Mouse (Mus musculus) cerebellum, adult 2 months (tissue): ENCODE measurements around the gene Rpl23a. TPM values are rescaled to one million over a fixed set of nuclear protein-coding genes. Genes with fewer than 3 reads are reported as not detected.

Source experiments
- DNase-seq, 2 experiments: peaks; one replicate each; pipeline ENCODE4 v3.0.0; 2021
- H3K27ac ChIP-seq: fragments of 200-500 bp; 2 replicates; pipeline ENCODE4 v1.5.1; 2012; ENCODE audit warnings: low read length, control low read depth, inconsistent platforms; ENCODE audit not compliant: insufficient read depth
- H3K27me3 ChIP-seq: fragments of 200-500 bp; 2 replicates; pipeline ENCODE4 v1.6.1; 2012; ENCODE audit warnings: inconsistent platforms, mild to moderate bottlenecking, low read length, moderate library complexity; ENCODE audit not compliant: control insufficient read depth, insufficient read depth
- H3K4me1 ChIP-seq: fragments of 200-500 bp; 2 replicates; pipeline ENCODE4 v1.6.1; 2011; ENCODE audit warnings: low read length; ENCODE audit not compliant: control insufficient read depth, insufficient read depth
- H3K4me3 ChIP-seq: fragments of 200-500 bp; replicated peaks from 2 replicates; pipeline ENCODE3; 2011; ENCODE audit warnings: mild to moderate bottlenecking, low read depth, low read length, control low read depth; ENCODE audit not compliant: insufficient read depth
- CTCF ChIP-seq: fragments of 200-500 bp; IDR thresholded peaks from 2 replicates; pipeline ENCODE4 v1.5.1; 2011; ENCODE audit warnings: low read depth, mild to moderate bottlenecking, control low read depth, low read length, moderate library complexity, borderline replicate concordance; ENCODE audit not compliant: insufficient read depth
- POLR2A ChIP-seq: fragments of 200-500 bp; IDR thresholded peaks from 2 replicates; pipeline ENCODE4 v1.6.1; 2011; ENCODE audit warnings: low read length, control low read depth, borderline replicate concordance; ENCODE audit not compliant: insufficient read depth
- WGBS: fragments of 180-500 bp; shearing (Covaris S2); methylation state at CpG from one replicate; pipeline ENCODE4 v1.1.7; 2018; 5-methylcytosine and 5-hydroxymethylcytosine counted together
- polyA plus RNA-seq: library from polyadenylated mRNA; depleted of rRNA; stranded (reverse); fragments of >200 nt; gene quantifications from 2 replicates; pipeline ENCODE4 v1.2.3, GENCODE M21; 2012

The Rpl23a gene
- polyA plus RNA-seq, 1 experiment: 1,182 TPM

DNA sequence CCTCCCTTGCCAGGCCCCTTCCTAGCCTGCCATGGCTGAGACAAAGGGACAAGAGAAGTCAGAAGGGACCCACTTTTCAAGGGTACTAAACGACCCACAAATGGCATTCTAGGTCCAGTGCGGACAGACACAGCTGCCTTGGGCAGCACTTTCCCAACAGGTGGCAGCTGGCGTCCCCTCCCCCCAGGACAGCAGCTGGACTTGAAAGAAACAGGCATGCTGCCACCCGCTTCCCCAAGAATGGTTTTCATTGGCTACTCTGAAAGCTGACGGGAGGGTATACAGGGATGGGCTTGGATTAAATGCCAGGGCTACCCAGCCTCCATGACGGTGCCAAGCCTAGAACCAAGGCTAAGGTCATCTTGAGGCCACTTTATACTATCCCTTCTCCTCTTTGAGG lies 20.9 kb downstream of the Rpl23a start:
- H3K27me3 ChIP-seq: no peaks in the 10 kb centered on the region
- WGBS: 40% methylated on average over 6 of the region's 6 CpGs
- H3K4me3 ChIP-seq: no peak overlapping the region
- no peak for DNase-seq
- peaks cover 1% of the 10 kb centered on the region; the same call in 1 of the 2 replicates for H3K4me1 ChIP-seq
- H3K27ac ChIP-seq: no peak overlapping the region
- TF ChIP-seq POLR2A: no peak
- TF ChIP-seq CTCF: no peak

DNA sequence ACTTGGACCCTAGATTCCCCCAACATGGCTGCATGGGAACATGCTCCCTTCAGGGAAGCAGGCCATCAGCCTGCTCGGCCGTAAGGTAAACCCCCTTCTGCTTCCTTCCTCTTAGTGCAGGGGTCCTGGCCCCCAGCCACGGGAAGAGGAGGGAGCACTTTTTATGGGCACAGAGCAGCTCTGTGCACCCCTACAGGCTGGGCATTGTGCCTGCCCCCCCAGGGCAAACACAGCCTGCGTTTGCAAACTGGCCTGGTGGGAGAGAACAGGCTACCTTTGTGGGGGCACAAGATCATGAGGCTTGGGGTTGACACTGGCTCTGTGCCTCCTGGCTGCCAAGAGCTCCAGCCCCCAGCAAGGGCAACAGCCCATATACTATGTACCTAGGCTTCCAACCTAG lies 21.4 kb downstream of the Rpl23a start:
- Histone ChIP-seq H3K4me1 (no peaks in the 10 kb centered on the region; the same call in 1 of the 2 replicates), H3K27ac (no peak overlapping the region), H3K4me3 (no peak overlapping the region), H3K27me3 (no peaks in the 10 kb centered on the region)
- WGBS: 3% methylated on average over 4 of the region's 4 CpGs
- TF ChIP-seq CTCF (no peak), POLR2A (no peak)
- no peak for DNase-seq

DNA sequence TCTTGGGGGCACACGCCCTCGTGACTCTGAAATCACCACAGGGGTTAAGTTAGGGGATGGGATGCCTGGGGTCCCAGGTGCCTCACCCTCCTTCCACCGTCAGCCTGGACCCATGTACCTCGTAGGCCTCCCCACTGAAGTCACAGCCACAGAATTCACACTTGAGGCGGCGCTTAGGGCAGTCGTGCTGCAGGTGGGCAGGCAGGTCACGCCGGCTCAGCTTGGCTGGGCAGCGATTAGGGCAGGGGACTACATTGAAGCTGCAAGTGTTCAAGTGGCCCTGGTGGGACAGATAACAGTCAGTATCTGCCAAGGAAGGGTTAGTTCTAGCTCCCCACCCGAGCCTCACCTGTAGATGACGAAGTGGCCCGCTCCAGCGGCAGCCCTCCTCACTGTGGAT lies 22.2 kb downstream of the Rpl23a start:
- no peak overlapping the region for H3K27ac ChIP-seq
- DNase-seq: no peak
- WGBS: 86% methylated on average over 14 of the region's 14 CpGs

DNA sequence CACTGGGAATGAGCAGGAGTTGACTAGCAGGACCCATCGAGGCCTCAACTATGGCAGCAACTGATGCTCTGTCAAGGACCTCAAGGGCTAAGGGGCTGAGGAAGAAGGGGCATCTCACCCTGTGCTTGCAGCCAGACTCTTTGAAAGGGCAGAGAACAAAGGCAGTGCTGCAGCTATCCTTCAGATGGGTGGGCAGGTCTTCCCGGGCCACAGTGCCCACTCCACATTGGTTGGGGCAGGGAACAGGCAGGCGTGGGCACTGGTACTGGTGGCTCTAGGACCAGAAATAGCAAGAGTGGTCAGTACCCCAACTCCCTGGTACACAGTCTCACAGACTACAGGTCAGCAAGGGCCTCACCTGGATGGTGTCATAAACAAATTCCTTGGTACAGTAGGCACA lies 22.7 kb downstream of the Rpl23a start:
- 79% methylated on average over 3 of the region's 3 CpGs for WGBS

More for the DNA sequence above, 22.2 kb downstream of the Rpl23a start:
- TF ChIP-seq CTCF (no peak), POLR2A (no peak)
- Histone ChIP-seq H3K4me3 (no peak overlapping the region), H3K27me3 (no peaks in the 10 kb centered on the region), H3K4me1 (no peaks in the 10 kb centered on the region; the same call in 1 of the 2 replicates)

DNA sequence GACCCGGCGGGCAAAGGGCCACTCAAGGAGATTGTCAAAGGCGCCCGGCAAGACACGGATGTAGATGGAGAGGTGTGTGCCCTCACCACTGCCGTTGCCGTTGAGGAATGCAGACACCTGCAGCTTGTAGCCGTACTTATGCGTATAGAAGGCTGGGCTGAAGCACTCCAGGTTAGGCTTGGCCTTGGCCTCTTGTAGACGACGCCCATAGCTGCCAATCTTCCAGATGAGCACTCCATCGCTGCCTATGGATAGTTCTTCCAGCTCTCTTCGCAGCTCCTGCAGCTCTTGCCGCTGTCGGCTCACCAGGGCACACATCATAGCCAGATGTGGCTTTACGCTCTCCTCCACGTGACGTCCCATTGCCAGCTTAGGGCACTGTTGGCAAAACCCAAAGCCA lies 23.2 kb downstream of the Rpl23a start:
- 85% methylated on average over 18 of the region's 18 CpGs for WGBS
- no peaks in the 10 kb centered on the region; the same call in 1 of the 2 replicates for H3K4me1 ChIP-seq
- TF ChIP-seq POLR2A (no peak), CTCF (no peak)
- no peak for DNase-seq
- no peak overlapping the region for H3K27ac ChIP-seq
- no peaks in the 10 kb centered on the region for H3K27me3 ChIP-seq
- H3K4me3 ChIP-seq: no peak overlapping the region

More for the DNA sequence above, 22.7 kb downstream of the Rpl23a start:
- Histone ChIP-seq H3K4me1 (no peaks in the 10 kb centered on the region; the same call in 1 of the 2 replicates), H3K27ac (no peak overlapping the region), H3K4me3 (no peak overlapping the region), H3K27me3 (no peaks in the 10 kb centered on the region)
- no peak for TF ChIP-seq CTCF
- TF ChIP-seq POLR2A: no peak
- no peak for DNase-seq

DNA sequence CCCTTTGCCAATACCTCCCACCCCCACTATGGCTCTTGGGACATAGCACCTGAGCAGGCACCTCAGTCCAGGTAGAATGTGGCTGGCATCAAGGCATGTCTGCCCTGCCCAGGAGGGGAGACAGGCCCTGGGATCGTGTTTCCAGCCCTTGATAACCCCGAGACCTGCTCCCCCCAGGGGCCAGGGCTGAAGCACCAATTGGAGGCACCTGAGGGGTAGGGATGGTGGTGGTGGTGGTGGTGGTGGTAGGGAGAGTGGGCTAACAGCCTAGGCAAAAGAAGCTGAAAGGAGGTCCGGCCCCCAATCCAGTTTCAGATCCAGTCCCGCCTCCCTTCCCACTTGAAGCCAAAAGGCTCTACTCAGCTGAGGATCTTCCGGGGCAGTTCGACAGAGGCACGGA lies 23.8 kb downstream of the Rpl23a start:
- H3K4me3 ChIP-seq: no peak overlapping the region
- H3K4me1 ChIP-seq: no peaks in the 10 kb centered on the region; the same call in 1 of the 2 replicates
- no peak for DNase-seq
- TF ChIP-seq CTCF: no peak
- TF ChIP-seq POLR2A: no peak
- no peaks in the 10 kb centered on the region for H3K27me3 ChIP-seq
- H3K27ac ChIP-seq: no peak overlapping the region
- WGBS: 61% methylated on average over 7 of the region's 7 CpGs

DNA sequence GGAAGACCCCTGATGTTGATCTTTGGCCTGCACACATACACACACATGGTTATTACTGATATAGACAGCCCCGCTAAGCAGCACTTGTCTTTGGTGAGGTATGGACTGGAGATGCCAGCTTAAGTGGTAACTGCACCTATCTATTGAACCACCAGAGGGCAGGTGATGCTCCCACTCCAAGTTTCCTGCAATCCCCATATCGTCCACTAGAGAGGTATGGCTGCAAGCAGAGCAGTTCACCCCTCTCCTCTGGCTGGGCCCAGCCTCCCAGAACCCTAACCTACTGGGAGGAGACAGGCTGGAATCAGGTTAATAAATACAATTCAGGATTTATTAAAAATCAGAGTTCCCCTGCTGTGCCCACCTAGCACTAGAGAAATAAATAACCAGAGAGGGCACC lies 24.3 kb downstream of the Rpl23a start:
- Histone ChIP-seq H3K27ac (no peak overlapping the region), H3K4me1 (no peaks in the 10 kb centered on the region; the same call in 1 of the 2 replicates), H3K27me3 (no peaks in the 10 kb centered on the region), H3K4me3 (no peak overlapping the region)
- TF ChIP-seq POLR2A (no peak), CTCF (peak; percentile 98)
- WGBS: 14% methylated on average over 2 of the region's 2 CpGs
- DNase-seq: peak; percentile 79 to 84

DNA sequence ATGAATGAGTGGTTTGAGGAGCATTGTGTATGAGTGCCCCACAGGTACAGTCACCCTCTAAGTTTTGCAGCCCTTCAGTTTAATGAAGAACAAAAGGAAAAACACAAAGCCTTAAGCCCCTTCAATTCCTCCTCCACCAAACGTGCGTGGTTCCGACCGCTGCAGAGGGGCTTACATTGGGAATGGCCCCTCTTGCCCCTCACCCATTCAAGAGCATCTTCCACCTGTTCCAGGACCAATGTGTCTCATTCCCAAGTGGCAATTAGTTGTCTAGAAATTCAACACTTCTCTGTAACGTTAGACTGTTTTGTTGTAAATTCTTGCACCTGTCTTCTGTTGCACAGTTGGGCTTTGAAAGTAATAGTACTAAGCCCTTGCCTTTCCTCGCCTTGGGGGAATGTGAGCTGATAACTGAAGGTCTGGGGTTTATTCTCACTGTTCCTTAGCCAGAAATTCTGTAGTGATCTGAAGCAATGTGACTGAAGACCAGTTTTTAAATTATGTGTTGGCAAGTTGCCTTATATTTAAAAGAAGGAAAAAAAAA lies 27.2 kb downstream of the Rpl23a start:
- Histone ChIP-seq H3K27me3 (no peaks in the 10 kb centered on the region), H3K4me3 (no peak overlapping the region), H3K4me1 (peaks cover 7% of the 10 kb centered on the region), H3K27ac (no peak overlapping the region)
- no peak for TF ChIP-seq POLR2A
- no peak for TF ChIP-seq CTCF
- WGBS: 87% methylated on average over 6 of the region's 6 CpGs
- DNase-seq: no peak

DNA sequence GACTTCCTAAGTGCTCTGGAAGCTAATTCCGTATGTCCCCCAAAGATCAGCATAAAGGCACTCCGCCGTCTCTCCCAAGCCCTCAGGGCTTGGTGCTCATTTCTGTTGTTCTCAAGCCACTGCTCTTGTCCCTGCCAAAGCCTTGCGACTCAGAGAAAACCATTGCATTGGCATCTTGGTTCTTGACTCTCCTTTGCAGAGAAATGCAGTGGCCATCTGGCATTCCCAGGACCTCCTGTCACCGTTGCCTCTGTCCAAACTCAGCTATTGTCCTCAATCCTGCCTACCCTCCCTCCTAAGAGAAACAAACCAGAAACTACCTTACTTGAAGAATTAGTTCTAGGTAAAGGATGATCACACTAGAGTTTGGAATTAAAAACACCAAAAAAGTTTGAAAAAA lies 27.7 kb downstream of the Rpl23a start:
- 51% methylated on average over 5 of the region's 5 CpGs for WGBS
- TF ChIP-seq CTCF (no peak), POLR2A (no peak)
- Histone ChIP-seq H3K27ac (no peak overlapping the region), H3K4me1 (peaks cover 7% of the 10 kb centered on the region), H3K27me3 (no peaks in the 10 kb centered on the region), H3K4me3 (no peak overlapping the region)
- DNase-seq: peak in 1 of 2 experiments; percentile 56
